ENCODE assay signal across 20 mouse cellular contexts in genomic region chr10:18646035-18646434, GRCm38 (mm10).
"Had no signal": no experiment of that assay in that cellular context is flagged by ENCODE, and none has a peak within 500 bp of the region (broad histone marks: within the 10 kb centered on the region; RNA-seq: fewer than 3 reads in every experiment).

No protein-coding gene starts in this region.

- H3K9ac ChIP-seq: lung, embryonic 15.5 days; midbrain, embryonic 12.5 days; neural tube, embryonic 13.5 days; neural tube, embryonic 15.5 days had no signal

- DNase-seq: lung, adult 2 months; lung, postnatal 14 days; lung, postnatal 36 days; midbrain, embryonic 14.5 days; right cerebral cortex, adult 18-20 months; right cerebral cortex, postnatal 25 days; right cerebral cortex, postnatal 4 days; spleen, adult 18-20 months; thymus, adult 18-20 months; thymus, postnatal 14 days; thymus, postnatal 36 days had no signal

- ATAC-seq: lung, postnatal 0 days; midbrain, embryonic 16.5 days had no signal

- H3K36me3 ChIP-seq: lung, embryonic 15.5 days; midbrain, embryonic 12.5 days had no signal

- H3K4me3 ChIP-seq: lung, embryonic 15.5 days; megakaryocyte, embryonic 14.5 days; midbrain, embryonic 12.5 days; myocyte; neural tube, embryonic 13.5 days; neural tube, embryonic 15.5 days had no signal

- H3K27me3 ChIP-seq: lung, embryonic 15.5 days; megakaryocyte, embryonic 14.5 days; midbrain, embryonic 12.5 days; neural tube, embryonic 13.5 days; neural tube, embryonic 15.5 days had no signal

- H3K9me3 ChIP-seq: lung, embryonic 15.5 days; megakaryocyte, embryonic 14.5 days; midbrain, embryonic 12.5 days; neural tube, embryonic 13.5 days; neural tube, embryonic 15.5 days had no signal

- H3K4me1 ChIP-seq: lung, embryonic 15.5 days; megakaryocyte, embryonic 14.5 days; midbrain, embryonic 12.5 days; neural tube, embryonic 13.5 days had no signal

- H3K27ac ChIP-seq: lung, embryonic 15.5 days; macrophage; midbrain, embryonic 12.5 days; neural tube, embryonic 13.5 days; neural tube, embryonic 15.5 days had no signal

- H3K4me2 ChIP-seq: lung, embryonic 15.5 days; midbrain, embryonic 12.5 days; neural tube, embryonic 13.5 days; neural tube, embryonic 15.5 days had no signal
